Mouse (Mus musculus): ENCODE data around the gene A930018P22Rik.

Gene A930018P22Rik

DNA sequence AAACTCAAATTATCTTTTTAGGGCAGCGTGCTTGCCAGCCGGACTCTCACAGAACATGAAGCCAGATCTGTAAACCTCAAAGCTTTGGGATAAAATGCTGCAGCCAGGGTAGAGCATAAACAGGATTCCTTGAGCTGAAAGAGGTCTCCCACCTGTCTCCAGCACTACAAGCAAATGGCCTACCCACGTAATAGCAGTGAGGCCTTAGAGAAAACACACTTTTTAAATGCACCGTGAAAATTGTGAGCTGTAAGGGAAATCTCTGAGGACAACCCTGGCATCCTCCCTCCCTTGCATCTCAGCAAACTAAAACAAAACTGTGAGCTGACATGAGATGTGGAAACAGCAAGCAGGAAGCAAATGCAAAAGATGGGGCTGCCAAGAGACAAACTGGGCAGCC is 35.3 kb downstream of the A930018P22Rik start:
- DNase-seq (ENCODE audit: low spot score in 2 of 2) = no peak

DNA sequence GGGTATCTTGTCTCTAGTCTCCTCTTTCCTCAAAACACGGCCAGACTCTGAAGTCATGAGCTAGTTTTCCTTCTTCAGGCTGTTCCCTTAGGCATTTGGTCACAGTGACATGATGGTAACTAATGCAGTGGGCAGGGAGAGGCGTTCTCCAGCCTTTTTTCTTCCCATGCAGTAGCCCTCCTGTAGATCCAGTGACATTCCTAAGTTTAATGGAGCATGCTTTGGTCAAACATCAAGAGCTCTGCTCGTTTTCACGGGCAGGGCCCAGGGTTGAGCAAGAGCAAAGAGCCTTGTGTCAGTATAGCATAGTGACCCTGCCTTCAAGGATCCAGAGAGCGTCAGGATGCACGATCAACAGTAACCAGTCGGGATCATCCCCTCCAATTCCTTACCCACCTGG is 40.8 kb downstream of the A930018P22Rik start:
- DNase-seq (ENCODE audit: low spot score in 2 of 2) = no peak

DNA sequence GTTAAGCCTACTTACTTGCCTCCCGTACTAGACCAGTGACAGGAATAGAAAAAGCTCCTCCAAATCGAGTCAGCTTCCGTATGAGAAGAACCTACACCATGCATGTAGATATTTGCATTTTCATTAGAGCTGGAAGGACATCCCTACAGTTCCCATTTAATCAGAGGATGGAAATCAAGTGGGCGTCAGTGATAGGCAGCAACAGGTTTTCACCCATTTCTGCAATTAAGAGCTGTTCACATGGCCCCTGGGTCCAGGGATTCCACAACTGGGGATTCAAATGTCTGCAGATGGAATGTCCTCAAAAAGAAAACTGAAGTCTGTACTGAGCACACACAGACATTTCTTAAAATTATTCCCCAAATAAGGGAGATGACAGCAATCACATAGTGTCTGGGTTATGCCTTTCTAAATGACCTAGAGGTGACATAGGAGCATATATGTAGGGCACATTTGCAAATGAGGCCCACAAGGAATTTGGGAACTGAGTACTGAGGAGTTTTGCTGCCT is 41.5 kb downstream of the A930018P22Rik start:
- DNase-seq (ENCODE audit: low spot score in 2 of 2) = no peak

DNA sequence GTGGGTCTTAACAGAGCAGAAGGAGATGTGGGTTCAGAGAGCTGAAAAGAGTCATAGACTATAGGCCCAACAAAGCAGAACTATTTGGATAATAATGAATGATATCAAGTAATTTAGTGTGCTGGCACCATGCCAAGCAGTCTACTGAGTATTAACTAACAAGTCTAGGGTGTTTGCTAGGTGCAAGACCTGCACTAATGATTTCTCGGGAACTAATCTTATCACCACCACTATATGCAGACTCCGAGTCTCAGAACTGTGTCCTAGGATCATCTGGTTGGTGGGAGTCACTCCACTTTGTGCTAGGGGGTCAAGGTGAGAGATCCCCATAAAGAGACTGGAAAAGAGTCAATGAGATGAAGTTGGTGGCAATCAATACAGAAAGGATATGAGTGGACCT is 43.1 kb downstream of the A930018P22Rik start:
- DNase-seq (ENCODE audit: low spot score in 2 of 2) = no peak

DNA sequence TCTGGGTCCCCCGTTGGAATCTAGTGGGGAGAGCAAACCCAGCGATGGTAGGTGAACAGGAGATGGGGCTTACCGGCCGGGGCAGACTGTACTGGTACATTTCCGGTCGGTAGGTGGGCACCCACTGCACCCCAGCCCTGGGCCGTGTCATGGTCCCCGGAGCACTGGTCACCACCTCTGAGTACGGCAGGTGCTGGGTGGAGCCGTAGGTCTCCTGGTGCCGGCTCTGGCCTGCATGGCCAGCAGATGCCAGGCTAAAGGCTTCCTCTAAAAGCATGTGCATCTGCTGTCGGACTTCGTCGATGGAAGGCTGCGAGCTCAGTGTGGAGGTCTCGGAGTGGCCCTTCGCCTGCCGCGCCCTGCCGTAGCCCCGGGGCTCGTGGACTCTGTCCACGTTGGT is 45.2 kb downstream of the A930018P22Rik start:
- no peak for DNase-seq (ENCODE audit: low spot score in 2 of 2)

DNA sequence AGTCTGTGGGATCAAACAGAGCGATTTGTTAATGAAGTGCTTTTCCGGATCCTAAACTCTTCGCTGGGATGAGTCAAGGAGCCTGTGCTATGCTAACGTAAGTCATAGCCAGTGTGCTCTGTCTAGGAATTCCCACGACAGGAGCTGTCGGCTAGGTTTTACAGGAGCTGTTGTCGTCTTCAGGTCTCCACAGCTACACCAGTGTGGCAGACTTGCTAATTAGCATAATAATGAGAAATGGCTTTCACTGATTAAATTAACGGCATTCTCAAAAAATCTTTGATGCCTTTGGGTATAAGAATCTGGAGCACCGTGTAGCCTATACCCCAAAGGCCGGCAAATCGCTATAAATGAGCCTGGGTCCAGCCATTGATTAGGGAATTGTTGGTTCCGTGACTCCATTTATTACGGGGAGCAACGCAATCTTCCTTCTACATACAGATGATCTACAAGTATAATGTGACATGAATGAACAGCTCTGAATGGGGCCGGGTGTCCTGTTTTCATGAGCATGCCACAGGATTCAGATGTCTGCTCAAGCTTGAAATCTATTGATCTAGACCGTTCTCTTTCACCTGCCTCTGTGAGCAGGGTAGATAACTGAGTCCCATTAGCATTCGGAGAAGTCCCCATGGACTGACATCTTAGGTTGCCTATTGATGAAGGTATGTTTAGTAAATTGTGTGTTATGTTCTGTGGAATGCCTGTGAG is 45.8 kb downstream of the A930018P22Rik start:
- no peak for DNase-seq (ENCODE audit: low spot score in 2 of 2)

DNA sequence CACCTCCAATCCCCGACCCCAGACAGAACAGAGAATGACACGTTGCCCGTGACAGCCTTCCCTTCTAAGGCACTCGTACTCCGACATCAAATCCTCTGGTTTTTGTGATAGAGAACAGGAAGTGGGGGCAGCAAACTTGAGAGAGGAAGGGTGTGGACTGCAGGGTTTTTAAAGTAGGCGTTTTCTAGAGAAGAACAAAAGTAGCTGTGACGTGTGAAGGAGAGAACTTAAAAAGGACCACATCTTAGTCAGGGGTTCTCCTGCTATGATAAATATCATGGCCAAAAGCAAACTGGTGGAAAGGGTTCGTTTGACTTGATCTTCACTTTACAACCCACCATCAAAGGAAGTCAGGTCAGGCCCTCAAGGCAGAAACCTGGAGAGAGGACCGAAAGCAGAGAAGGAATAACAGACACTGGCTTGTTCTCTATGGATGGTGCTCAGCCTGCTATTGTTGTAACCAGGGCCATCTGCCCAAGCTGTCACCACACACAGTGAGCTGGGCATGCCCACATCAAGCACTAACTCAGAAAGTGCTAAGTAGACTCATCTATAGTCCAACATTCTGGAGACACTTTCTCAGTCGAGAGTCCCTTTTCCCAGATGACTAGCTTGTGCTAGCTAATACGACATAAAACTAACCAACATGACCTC is 50.3 kb downstream of the A930018P22Rik start:
- DNase-seq (ENCODE audit: low spot score in 2 of 2) = no peak

DNA sequence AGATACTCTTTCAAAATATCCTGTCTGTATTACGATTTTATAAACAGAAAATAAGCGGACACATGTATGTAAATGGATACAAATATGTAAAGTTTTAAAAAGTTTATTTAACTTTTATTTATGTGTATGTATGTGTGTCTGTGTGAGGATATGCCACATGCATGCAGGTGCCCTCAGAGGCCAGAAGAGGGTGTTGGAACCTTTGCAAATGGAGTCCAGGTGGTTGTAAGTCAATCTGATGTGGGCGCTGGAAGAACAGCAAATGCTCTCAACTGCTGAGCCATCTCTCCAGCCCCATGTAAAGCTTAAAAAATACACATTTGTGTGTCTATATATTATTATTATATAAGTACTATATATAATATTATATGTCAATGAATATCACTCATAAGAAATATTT is 50.9 kb downstream of the A930018P22Rik start:
- no peak for DNase-seq (ENCODE audit: low spot score in 2 of 2)

Data from spleen, postnatal 14 days (tissue).